Mouse (Mus musculus): ENCODE results near the gene Des.

The Des gene

DNA sequence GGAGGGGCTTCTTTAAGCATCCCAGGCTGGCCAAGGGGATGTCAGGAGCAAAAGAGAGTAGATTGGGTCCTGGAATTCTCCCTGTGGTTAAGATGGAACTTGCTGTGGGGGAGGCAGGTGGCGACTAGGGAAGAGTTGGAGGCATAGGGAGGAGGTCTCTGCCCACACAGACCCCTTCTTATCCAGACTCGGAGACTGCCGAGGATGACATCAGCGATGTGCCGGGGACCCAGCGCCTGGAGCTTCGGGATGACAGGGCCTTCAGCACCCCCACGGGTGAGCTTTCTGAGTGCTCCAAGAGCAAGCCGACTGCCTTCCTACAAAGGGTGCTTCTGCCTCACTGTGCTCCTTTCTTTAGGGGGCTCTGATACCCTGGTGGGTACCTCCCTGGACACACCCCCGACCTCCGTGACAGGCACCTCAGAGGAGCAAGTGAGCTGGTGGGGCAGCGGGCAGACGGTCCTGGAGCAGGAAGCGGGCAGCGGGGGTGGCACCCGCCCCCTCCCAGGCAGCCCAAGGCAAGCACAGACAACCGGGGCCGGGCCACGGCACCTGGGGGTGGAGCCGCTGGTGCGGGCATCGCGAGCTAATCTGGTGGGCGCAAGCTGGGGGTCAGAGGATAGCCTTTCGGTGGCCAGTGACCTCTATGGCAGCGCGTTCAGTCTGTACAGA is 24.5 kb downstream of the Des start:
- DNase-seq (ENCODE audit: low spot score), result no peak

- no peak for DNase-seq (ENCODE audit: low spot score)
These were observed 25.1 kb downstream of the Des start for GRCm38 (mm10) chr1:75385142-75385730.

DNA sequence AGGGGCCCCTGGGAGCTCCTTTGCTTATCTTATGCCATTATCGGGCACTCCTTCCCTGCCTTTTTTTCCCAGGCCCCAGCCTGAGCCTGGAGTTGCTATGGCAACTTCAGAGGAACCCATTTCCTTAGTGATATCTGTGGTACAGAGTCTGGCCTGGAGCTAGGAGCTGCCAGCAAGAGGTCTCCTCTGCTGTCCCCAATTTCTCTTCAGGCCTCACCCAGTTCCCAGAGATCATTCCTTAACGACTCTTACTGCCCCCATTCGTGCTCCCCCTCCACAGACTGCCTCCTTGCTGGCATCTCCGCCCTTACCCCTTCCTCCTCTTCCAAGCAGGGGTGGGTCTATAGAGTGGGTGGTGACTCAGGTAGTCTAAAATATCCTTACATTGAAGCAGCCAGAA is 26.0 kb downstream of the Des start:
- DNase-seq (ENCODE audit: low spot score), result no peak

GRCm38 (mm10) chr1:75387469-75387928 is 27.4 kb downstream of the Des start:
- DNase-seq (ENCODE audit: low spot score), result no peak

DNA sequence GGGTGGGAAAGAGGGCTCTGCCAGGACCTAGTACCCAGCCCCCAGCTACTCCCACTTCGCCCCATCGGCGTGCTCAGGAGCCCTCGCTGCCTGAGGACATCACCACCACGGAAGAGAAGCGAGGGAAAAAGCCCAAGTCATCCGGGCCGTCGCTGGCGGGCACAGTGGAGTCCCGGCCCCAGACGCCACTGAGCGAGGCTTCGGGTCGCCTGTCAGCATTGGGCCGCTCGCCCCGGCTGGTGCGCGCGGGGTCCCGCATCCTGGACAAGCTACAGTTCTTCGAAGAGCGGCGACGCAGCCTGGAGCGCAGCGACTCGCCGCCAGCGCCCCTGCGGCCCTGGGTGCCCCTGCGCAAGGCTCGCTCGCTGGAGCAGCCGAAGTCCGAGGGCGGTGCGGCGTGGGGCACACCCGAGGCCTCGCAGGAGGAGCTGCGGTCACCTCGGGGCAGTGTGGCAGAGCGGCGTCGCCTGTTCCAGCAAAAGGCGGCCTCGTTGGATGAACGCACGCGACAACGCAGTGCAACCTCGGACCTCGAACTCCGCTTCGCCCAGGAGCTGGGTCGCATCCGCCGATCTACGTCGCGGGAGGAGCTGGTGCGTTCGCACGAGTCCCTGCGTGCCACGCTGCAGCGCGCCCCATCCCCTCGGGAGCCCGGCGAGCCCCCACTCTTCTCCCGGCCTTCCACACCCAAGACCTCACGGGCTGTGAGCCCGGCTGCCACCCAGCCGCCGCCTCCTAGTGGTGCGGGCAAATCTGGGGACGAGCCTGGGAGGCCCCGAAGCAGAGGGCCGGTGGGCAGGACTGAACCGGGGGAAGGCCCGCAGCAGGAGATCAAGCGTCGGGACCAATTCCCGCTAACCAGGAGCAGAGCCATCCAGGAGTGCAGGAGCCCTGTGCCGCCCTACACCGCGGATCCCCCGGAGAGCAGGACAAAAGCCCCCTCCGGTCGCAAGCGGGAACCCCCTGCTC is 28.1 kb downstream of the Des start:
- no peak for DNase-seq (ENCODE audit: low spot score)

- DNase-seq (ENCODE audit: low spot score), result no peak
These were observed 28.9 kb downstream of the Des start for GRCm38 (mm10) chr1:75388898-75389515.

DNA sequence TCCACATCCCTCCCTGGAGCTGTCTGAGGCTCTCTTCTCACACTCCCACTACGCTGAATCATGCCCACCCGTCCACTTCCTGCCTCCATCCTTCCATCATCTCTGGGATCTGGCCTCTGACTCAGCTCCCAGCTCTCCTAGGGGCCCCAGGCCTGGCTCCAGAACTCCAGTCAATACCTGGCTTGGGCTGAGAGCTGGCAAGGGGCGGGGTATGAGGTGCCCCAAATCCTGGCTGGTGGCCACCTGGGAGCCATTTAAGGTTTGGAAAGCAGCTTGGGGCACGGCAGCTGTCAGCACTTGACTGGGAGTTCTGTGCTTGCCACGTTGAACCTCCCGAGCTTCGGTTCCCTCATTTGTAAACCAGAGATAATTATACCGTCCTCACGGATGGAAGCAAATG is 33.0 kb downstream of the Des start:
- peak; percentile 59 for DNase-seq (ENCODE audit: low spot score)

DNA sequence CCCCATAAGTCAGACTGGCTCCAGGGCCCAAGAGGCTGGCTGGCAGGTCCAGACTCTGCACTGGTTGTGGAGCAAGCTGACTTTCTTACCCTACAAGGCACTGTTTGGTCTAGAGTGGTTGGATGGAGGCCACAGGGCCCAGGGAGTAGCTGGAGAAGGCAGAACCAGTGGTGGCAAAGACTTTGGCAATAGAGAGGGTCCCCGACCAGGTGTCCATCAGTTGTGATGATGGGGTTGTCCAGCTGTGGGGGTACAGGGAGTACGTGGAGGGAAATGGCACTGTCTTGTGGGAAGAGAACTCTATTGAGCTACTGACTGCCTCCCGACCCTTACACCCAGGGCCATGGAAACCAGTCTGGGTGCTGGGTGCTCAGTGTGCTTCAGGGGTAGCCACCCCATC is 33.7 kb downstream of the Des start:
- DNase-seq (ENCODE audit: low spot score), result no peak

- DNase-seq (ENCODE audit: low spot score), result peak; percentile 61
These were observed 38.8 kb downstream of the Des start for GRCm38 (mm10) chr1:75398761-75399402.

GRCm38 (mm10) chr1:75399755-75400492 is 39.8 kb downstream of the Des start:
- DNase-seq (ENCODE audit: low spot score), result peak; percentile 50

GRCm38 (mm10) chr1:75400493-75401115 is 40.5 kb downstream of the Des start:
- no peak for DNase-seq (ENCODE audit: low spot score)

- no peak for DNase-seq (ENCODE audit: low spot score)
These were observed 45.4 kb downstream of the Des start for GRCm38 (mm10) chr1:75405547-75405946.

DNA sequence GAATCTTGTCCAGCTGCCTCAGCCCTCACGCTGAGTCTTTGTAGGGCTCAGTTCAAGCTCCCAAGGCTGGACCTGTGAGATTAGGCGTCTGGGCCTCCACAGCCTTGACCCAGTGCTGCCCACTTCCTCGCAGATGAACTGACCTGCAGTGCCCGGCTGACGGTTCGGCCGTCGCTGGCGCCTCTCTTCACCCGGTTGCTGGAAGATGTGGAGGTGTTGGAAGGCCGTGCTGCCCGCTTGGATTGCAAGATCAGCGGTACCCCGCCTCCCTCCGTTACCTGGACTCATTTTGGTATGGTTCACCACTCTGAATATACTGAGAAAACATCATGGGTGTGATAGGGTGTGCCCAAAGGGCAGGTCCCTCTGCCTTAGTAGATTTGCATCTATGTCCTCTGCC is 46.0 kb downstream of the Des start:
- no peak for DNase-seq (ENCODE audit: low spot score)

DNA sequence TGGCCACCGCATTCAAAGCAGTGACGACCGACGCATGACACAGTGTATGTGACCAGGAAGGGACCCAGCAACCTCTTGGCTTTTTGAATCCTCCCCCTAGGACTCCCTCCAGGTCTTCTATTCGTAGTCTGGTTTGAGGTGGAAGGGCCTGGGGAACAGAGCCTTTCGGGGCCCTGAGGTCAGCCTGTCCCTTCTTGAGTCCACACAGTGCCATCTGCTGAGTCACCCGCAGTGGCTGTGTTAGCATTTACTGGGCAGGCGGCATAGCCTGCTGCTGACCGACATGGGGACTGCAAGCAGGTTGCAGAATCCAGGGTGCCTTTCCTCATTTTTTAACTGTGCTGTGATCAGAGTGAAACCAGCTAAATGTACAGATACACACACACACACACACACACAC is 46.9 kb downstream of the Des start:
- DNase-seq (ENCODE audit: low spot score), result no peak

- DNase-seq (ENCODE audit: low spot score), result no peak
These were observed 48.1 kb downstream of the Des start for GRCm38 (mm10) chr1:75408210-75408609.

- no peak for DNase-seq (ENCODE audit: low spot score)
These were observed 49.8 kb downstream of the Des start for GRCm38 (mm10) chr1:75409950-75410349.

DNA sequence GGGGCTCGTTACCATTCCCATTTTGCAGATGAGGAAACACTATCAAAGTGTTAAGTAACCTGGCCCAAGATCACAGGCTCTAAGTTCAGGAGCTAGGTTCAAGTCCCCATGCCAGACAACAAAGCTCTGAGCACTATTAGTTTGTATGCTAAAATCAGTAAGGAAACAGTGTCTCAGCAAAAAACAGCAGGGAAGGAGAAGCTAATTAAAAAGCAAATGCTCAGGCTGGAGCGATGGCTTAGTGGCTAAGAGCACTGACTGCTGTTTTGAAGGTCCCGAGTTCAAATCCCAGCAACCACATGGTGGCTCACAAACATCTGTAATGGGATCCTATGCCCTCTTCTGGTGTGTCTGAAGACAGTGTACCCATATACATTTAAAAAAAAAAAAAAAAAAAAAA is 52.1 kb downstream of the Des start:
- DNase-seq (ENCODE audit: low spot score), result no peak

DNA sequence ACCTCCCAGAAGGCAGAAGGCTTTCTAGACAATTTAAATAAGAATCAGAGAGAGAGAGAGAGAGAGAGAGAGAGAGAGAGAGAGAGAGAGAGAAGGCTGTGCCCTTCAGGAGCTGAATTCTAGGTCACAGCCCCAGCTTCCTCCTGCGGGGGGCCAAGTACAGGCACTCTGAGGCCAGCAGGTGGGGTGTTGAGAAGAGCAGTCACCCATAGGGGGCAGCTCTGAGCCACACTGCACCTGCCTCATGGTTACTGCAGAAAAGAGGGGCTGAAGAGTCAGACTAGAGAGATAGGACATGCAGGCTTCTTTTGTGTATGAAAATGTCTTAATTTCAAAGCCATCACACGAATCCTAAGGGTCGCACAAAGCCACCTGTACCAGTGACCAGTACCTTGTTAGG is 53.6 kb downstream of the Des start:
- DNase-seq (ENCODE audit: low spot score), result peak; percentile 52

Measured in layer of hippocampus, adult 11-12 months (tissue).